10 mouse cellular contexts compared by ENCODE assay signal in the genomic region with DNA sequence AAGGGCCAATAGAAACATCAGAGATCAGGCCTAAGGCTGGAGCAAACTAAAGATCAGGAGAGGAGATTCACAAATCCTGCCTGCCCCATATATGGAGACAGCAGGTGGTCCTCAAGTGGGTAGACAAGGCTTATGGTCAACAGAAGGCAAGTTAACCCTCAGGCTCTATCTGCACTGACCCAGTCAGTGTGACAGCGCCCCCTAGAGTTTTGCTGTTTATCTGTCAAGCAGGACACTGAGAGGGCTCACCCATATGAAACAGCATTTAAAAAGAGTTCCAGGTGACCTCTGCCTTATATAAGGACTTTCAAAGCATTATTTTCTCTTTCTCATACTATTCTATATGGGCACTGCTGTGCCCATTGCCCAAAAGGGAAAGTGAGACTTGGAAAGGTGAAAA.
A peak's percentile ranks its signal among the peaks of the same experiment; 100 is the strongest.
DNase-seq lines count a peak whose midpoint lies in the region; ATAC-seq and TF ChIP-seq lines count a peak whose summit lies in the region.
"Had no signal": no experiment of that assay in that cellular context is flagged by ENCODE, and none has a peak within 500 bp of the region (broad histone marks: within the 10 kb centered on the region; RNA-seq: fewer than 3 reads in every experiment).

No protein-coding gene starts in this region.

- peak; percentile 31 for DNase-seq in thymus, postnatal 4 days
- DNase-seq in thymus, postnatal 25 days, result no peak
- DNase-seq in brain, embryonic 14.5 days (ENCODE audit: low read depth), result no peak
- no peak for DNase-seq in urinary bladder, postnatal 4 days (ENCODE audit: low spot score in 2 of 2)
- no peak for DNase-seq in ovary, adult 18-20 months (ENCODE audit: low spot score)
- DNase-seq: kidney, adult 8-10 months; midbrain, embryonic 14.5 days; right cerebral cortex, adult 18-20 months had no signal

- H3K27ac ChIP-seq in intestine, postnatal 0 days (ENCODE audit: low read depth, low read length), result no peak overlapping the region
- H3K27ac ChIP-seq in intestine, embryonic 16.5 days (ENCODE audit: low read length), result no peak overlapping the region

- no peak overlapping the region for H3K9ac ChIP-seq in intestine, postnatal 0 days (ENCODE audit: low read depth, low read length)
- H3K9ac ChIP-seq in intestine, embryonic 16.5 days (ENCODE audit: low read depth, low read length), result no peak overlapping the region

- no peak overlapping the region for H3K4me3 ChIP-seq in intestine, postnatal 0 days (ENCODE audit: low read depth, low read length)
- no peak overlapping the region for H3K4me3 ChIP-seq in intestine, embryonic 16.5 days (ENCODE audit: low read length)

- TF ChIP-seq POLR2A in brain, embryonic 14.5 days (IDR thresholded peaks at IDR 0.05; ENCODE audit: borderline replicate concordance, extremely low read depth, insufficient read depth, insufficient read length, poor library complexity, severe bottlenecking), result no peak

- no peaks in the 10 kb centered on the region for H3K36me3 ChIP-seq in intestine, postnatal 0 days (ENCODE audit: control insufficient read depth, insufficient read depth)
- no peaks in the 10 kb centered on the region for H3K36me3 ChIP-seq in intestine, embryonic 16.5 days (ENCODE audit: control insufficient read depth, insufficient read depth, low read length)

- no peaks in the 10 kb centered on the region for H3K27me3 ChIP-seq in intestine, postnatal 0 days (replicated peaks; ENCODE audit: control insufficient read depth, insufficient read depth, low read length)
- H3K27me3 ChIP-seq in intestine, embryonic 16.5 days (replicated peaks; ENCODE audit: control insufficient read depth, insufficient read depth, low read length), result no peaks in the 10 kb centered on the region; the same call in 1 of the 2 replicates

- no peak for ATAC-seq in intestine, postnatal 0 days
- no peak for ATAC-seq in intestine, embryonic 16.5 days

- 19% methylated on average over 1 of the region's 1 CpGs for WGBS in intestine, postnatal 0 days
- WGBS in intestine, embryonic 16.5 days, result 28% methylated on average over 1 of the region's 1 CpGs

- H3K9me3 ChIP-seq in intestine, postnatal 0 days (ENCODE audit: control insufficient read depth), result no peaks in the 10 kb centered on the region
- no peaks in the 10 kb centered on the region for H3K9me3 ChIP-seq in intestine, embryonic 16.5 days (ENCODE audit: control insufficient read depth, low read length)

- H3K4me2 ChIP-seq in intestine, postnatal 0 days (replicated peaks; ENCODE audit: low read depth), result no peak overlapping the region
- H3K4me2 ChIP-seq in intestine, embryonic 16.5 days (ENCODE audit: low read depth, low read length), result no peak overlapping the region

- no peaks in the 10 kb centered on the region for H3K4me1 ChIP-seq in intestine, postnatal 0 days (replicated peaks; ENCODE audit: control insufficient read depth, insufficient read depth, low read length)
- H3K4me1 ChIP-seq in intestine, embryonic 16.5 days (ENCODE audit: control insufficient read depth, insufficient read depth, low read length), result no peaks in the 10 kb centered on the region

- TF ChIP-seq CTCF in intestine, postnatal 0 days (IDR thresholded peaks at IDR 0.05; ENCODE audit: low read depth), result peak; percentile 48
- 0 out of 2 replicates have a peak, but pooled peaks have one; percentile 7 for TF ChIP-seq CTCF in brain, embryonic 14.5 days (IDR thresholded peaks at IDR 0.05; ENCODE audit: borderline replicate concordance, extremely low read depth, insufficient read depth, insufficient read length)
